ENCODE assay signal across 50 mouse cellular contexts in the genomic region with DNA sequence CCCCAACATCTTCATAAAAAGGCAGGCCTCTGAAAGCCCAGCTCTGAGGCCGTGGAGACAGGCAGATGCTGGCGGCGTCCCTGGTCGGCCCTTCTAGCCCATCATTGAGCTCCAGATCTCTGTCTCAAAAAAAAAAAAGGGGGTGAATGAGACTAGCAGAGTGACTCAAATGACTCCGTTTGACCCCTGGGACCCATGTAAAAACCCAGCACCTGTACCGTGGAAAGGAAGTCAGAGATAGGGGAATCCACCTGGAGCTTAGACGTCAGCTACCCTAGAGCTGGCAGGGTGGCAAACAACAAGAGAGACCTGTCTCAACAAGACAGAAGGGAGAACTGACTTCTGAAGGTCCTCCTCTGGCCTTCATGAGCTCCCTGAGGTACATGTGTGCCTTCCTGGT. TPM values are rescaled to one million over a fixed set of nuclear protein-coding genes. Genes with fewer than 3 reads are reported as not detected.
"Had no signal": no experiment of that assay in that cellular context is flagged by ENCODE, and none has a peak within 500 bp of the region (broad histone marks: within the 10 kb centered on the region; RNA-seq: fewer than 3 reads in every experiment).

No protein-coding gene starts in this region.

- H3K4me1 ChIP-seq: hindbrain, embryonic 12.5 days; hindbrain, embryonic 13.5 days; hindbrain, embryonic 15.5 days; intestine, embryonic 15.5 days had no signal

- H3K4me2 ChIP-seq: heart, embryonic 11.5 days; heart, embryonic 13.5 days; heart, embryonic 15.5 days; hindbrain, embryonic 12.5 days; hindbrain, embryonic 13.5 days; hindbrain, embryonic 14.5 days; hindbrain, embryonic 15.5 days; intestine, embryonic 15.5 days; kidney, embryonic 15.5 days had no signal

- H3K36me3 ChIP-seq: heart, embryonic 13.5 days; heart, embryonic 15.5 days; hindbrain, embryonic 10.5 days; hindbrain, embryonic 12.5 days; hindbrain, embryonic 13.5 days; hindbrain, embryonic 15.5 days; intestine, embryonic 15.5 days; kidney, embryonic 15.5 days had no signal

- DNase-seq: heart, postnatal 10 days; heart, postnatal 14 days; heart, postnatal 36 days; heart, postnatal 4 days; kidney, adult 11 months; kidney, adult 18-20 months; kidney, adult 2 months; kidney, adult 8-10 months; kidney, adult 9 months; kidney, postnatal 10 days; kidney, postnatal 14 days; kidney, postnatal 25 days; kidney, postnatal 36 days; kidney, postnatal 4 days; layer of hippocampus, adult 9-11 months; layer of hippocampus, postnatal 36 days had no signal

- H3K9ac ChIP-seq: heart, embryonic 13.5 days; heart, embryonic 15.5 days; hindbrain, embryonic 12.5 days; hindbrain, embryonic 13.5 days; hindbrain, embryonic 14.5 days; hindbrain, embryonic 15.5 days; intestine, embryonic 15.5 days; kidney, embryonic 15.5 days had no signal

- H3K4me3 ChIP-seq: heart, embryonic 13.5 days; heart, embryonic 15.5 days; hindbrain, embryonic 10.5 days; hindbrain, embryonic 12.5 days; hindbrain, embryonic 13.5 days; hindbrain, embryonic 15.5 days; intestine, embryonic 15.5 days; kidney, embryonic 15.5 days; layer of hippocampus, adult 2 months; left cerebral cortex, adult 2 months had no signal

- ATAC-seq: hindbrain, embryonic 16.5 days; hindbrain, postnatal 0 days; inflammation-experienced regulatory T-cells, adult 6 months; intestine, embryonic 15.5 days; intestine, embryonic 16.5 days; intestine, postnatal 0 days had no signal

- H3K27me3 ChIP-seq: heart, embryonic 13.5 days; heart, embryonic 15.5 days; hindbrain, embryonic 13.5 days; hindbrain, embryonic 15.5 days; intestine, embryonic 15.5 days; kidney, embryonic 15.5 days had no signal

- H3K27ac ChIP-seq: heart, embryonic 13.5 days; heart, embryonic 15.5 days; hindbrain, embryonic 10.5 days; hindbrain, embryonic 12.5 days; hindbrain, embryonic 13.5 days; hindbrain, embryonic 14.5 days; hindbrain, embryonic 15.5 days; hindbrain, postnatal 0 days; intestine, embryonic 15.5 days; kidney, embryonic 15.5 days; kidney, postnatal 0 days; layer of hippocampus, adult 2 months; left cerebral cortex, adult 2 months had no signal

- H3K9me3 ChIP-seq: heart, embryonic 13.5 days; heart, embryonic 15.5 days; hindbrain, embryonic 10.5 days; hindbrain, embryonic 12.5 days; hindbrain, embryonic 13.5 days; hindbrain, embryonic 15.5 days; intestine, embryonic 15.5 days; kidney, embryonic 15.5 days had no signal

RNA-seq across cellular contexts. Expression of gene Tmem95, which starts 6.0 kb away (rescaled TPM):
- total RNA-seq: heart, postnatal 10 days; heart, postnatal 14 days; heart, postnatal 25 days; heart, postnatal 36 days; heart, postnatal 4 days; hematopoietic stem cell, adult 5-6 weeks; hindbrain, postnatal 0 days; layer of hippocampus, adult 18-20 months; layer of hippocampus, adult 2 months; layer of hippocampus, adult 8-10 months; layer of hippocampus, postnatal 10 days; layer of hippocampus, postnatal 14 days; layer of hippocampus, postnatal 25 days; layer of hippocampus, postnatal 36 days; left cerebral cortex, adult 18-20 months; left cerebral cortex, adult 2 months; left cerebral cortex, adult 8-10 months had no signal
- polyA plus RNA-seq: heart, embryonic 11.5 days; heart, embryonic 13.5 days; heart, embryonic 14.5 days; heart, embryonic 15.5 days; heart, embryonic 16.5 days; heart, postnatal 0 days; hindbrain, embryonic 10.5 days; hindbrain, embryonic 11.5 days; hindbrain, embryonic 12.5 days; hindbrain, embryonic 13.5 days; hindbrain, embryonic 14.5 days; hindbrain, embryonic 15.5 days; hindbrain, embryonic 16.5 days; hindbrain, postnatal 0 days; inflammation-experienced regulatory T-cells, adult 6 months; intestine, embryonic 15.5 days; intestine, embryonic 16.5 days; intestine, postnatal 0 days; kidney, adult 2 months; kidney, embryonic 14.5 days; kidney, embryonic 16.5 days; kidney, postnatal 0 days; large intestine, adult 2 months had no signal

RNA-seq across cellular contexts. Expression of gene Tnk1, which starts 13.3 kb away (rescaled TPM):
- total RNA-seq: heart, postnatal 10 days; heart, postnatal 4 days; hindbrain, postnatal 0 days; layer of hippocampus, adult 18-20 months; layer of hippocampus, adult 2 months; layer of hippocampus, adult 8-10 months; layer of hippocampus, postnatal 14 days; layer of hippocampus, postnatal 25 days had no signal
- polyA plus RNA-seq: heart, postnatal 0 days; hindbrain, embryonic 14.5 days; hindbrain, postnatal 0 days had no signal

RNA-seq across cellular contexts. Expression of gene Acap1, which starts 23.5 kb away (rescaled TPM):
- total RNA-seq: hindbrain, postnatal 0 days; layer of hippocampus, adult 18-20 months; layer of hippocampus, adult 2 months; layer of hippocampus, postnatal 36 days; left cerebral cortex, adult 2 months; left cerebral cortex, adult 8-10 months had no signal
